Mouse (Mus musculus): ENCODE data around the gene Il4i1. TPM values are rescaled to one million over a fixed set of nuclear protein-coding genes. Genes with fewer than 3 reads are reported as not detected.

The Il4i1 gene
- polyA plus RNA-seq, 1 experiment = 71.7 TPM

GRCm38 (mm10) chr7:44821666-44822448 lies 5.7 kb downstream of the Il4i1 start:
- no peak for DNase-seq
- Histone ChIP-seq H3K27me3 (ENCODE audit: control insufficient read depth, insufficient read depth, low read length) (no peaks in the 10 kb centered on the region), H3K4me3 (ENCODE audit: control insufficient read depth, insufficient read depth, low read length) (no peak overlapping the region), H3K36me3 (ENCODE audit: control insufficient read depth, insufficient read depth, low read length) (no peaks in the 10 kb centered on the region; the same call in 1 of the 2 replicates), H3K27ac (ENCODE audit: control insufficient read depth, insufficient read depth, low read length) (no peak overlapping the region), H3K4me1 (replicated peaks; ENCODE audit: control insufficient read depth, insufficient read depth, low read length) (peaks cover 24% of the 10 kb centered on the region)
- 86% methylated on average over 7 of the region's 7 CpGs for WGBS
- TF ChIP-seq POLR2A (IDR thresholded peaks at IDR 0.05; ENCODE audit: control insufficient read depth, extremely low read depth, insufficient read depth, low read length, poor library complexity) (no peak), CTCF (IDR thresholded peaks at IDR 0.05; ENCODE audit: borderline replicate concordance, control insufficient read depth, extremely low read depth, insufficient read depth, low read length, poor library complexity) (no peak)

GRCm38 (mm10) chr7:44823409-44823808 lies 7.2 kb downstream of the Il4i1 start:
- H3K36me3 ChIP-seq (ENCODE audit: control insufficient read depth, insufficient read depth, low read length) = no peaks in the 10 kb centered on the region; the same call in 1 of the 2 replicates
- H3K4me3 ChIP-seq (ENCODE audit: control insufficient read depth, insufficient read depth, low read length) = no peak overlapping the region
- 66% methylated on average over 7 of the region's 7 CpGs for WGBS
- no peak for DNase-seq
- peaks cover 15% of the 10 kb centered on the region for H3K4me1 ChIP-seq (replicated peaks; ENCODE audit: control insufficient read depth, insufficient read depth, low read length)
- no peaks in the 10 kb centered on the region for H3K27me3 ChIP-seq (ENCODE audit: control insufficient read depth, insufficient read depth, low read length)
- TF ChIP-seq POLR2A (IDR thresholded peaks at IDR 0.05; ENCODE audit: control insufficient read depth, extremely low read depth, insufficient read depth, low read length, poor library complexity) (no peak), CTCF (IDR thresholded peaks at IDR 0.05; ENCODE audit: borderline replicate concordance, control insufficient read depth, extremely low read depth, insufficient read depth, low read length, poor library complexity) (no peak)
- H3K27ac ChIP-seq (ENCODE audit: control insufficient read depth, insufficient read depth, low read length) = no peak overlapping the region

DNA sequence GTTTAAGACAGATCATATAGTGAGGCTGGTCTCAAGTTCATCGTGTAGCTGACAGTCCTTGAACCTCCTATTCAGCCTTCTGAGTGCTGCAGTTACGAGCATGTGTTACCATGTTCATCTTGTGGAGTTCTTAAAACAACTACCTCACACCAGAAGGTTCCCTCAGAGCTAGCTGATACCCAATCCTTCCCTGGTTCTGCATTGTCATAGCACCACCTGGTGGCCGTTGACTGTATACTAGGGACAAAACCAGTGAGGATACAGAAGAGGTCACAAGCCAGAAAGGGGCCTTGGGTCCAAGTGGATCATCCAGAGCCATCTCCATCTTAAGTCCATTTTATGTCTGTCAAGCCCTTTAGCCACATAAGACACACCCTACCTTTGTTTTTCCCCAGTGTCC lies 8.7 kb downstream of the Il4i1 start:
- no peaks in the 10 kb centered on the region for H3K27me3 ChIP-seq (ENCODE audit: control insufficient read depth, insufficient read depth, low read length)
- TF ChIP-seq CTCF (IDR thresholded peaks at IDR 0.05; ENCODE audit: borderline replicate concordance, control insufficient read depth, extremely low read depth, insufficient read depth, low read length, poor library complexity) (no peak), POLR2A (IDR thresholded peaks at IDR 0.05; ENCODE audit: control insufficient read depth, extremely low read depth, insufficient read depth, low read length, poor library complexity) (no peak)
- peaks cover 14% of the 10 kb centered on the region for H3K36me3 ChIP-seq (ENCODE audit: control insufficient read depth, insufficient read depth, low read length)
- peak; percentile 80 for DNase-seq
- WGBS = 6% methylated on average over 3 of the region's 3 CpGs
- no peak overlapping the region for H3K27ac ChIP-seq (ENCODE audit: control insufficient read depth, insufficient read depth, low read length)
- H3K4me3 ChIP-seq (ENCODE audit: control insufficient read depth, insufficient read depth, low read length) = no peak overlapping the region
- peaks cover 5% of the 10 kb centered on the region for H3K4me1 ChIP-seq (replicated peaks; ENCODE audit: control insufficient read depth, insufficient read depth, low read length)

DNA sequence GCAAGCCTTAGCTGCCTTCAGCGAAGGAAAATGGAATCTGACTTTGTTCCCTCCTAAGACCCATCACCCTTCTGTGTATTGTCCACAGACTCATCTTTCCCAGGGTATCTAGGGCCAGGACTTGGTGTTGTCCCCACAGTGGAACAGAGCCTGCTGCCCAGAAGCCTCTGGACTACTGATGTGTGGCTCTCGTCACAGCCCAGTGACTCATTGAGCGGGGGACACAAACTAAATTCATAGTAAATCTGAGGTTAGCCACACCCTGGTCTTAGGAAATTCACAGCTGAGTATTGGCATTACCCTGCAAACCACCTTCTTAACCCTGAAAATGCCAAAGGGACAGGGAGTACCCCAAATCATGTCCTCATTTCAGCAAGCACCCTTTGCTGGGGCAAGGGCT lies 10.6 kb downstream of the Il4i1 start:
- H3K27ac ChIP-seq (ENCODE audit: control insufficient read depth, insufficient read depth, low read length) = no peak overlapping the region
- H3K4me1 ChIP-seq (replicated peaks; ENCODE audit: control insufficient read depth, insufficient read depth, low read length) = peaks cover 3% of the 10 kb centered on the region
- H3K36me3 ChIP-seq (ENCODE audit: control insufficient read depth, insufficient read depth, low read length) = peaks cover 31% of the 10 kb centered on the region

GRCm38 (mm10) chr7:44828706-44829105 lies 12.5 kb downstream of the Il4i1 start:
- H3K36me3 ChIP-seq (ENCODE audit: control insufficient read depth, insufficient read depth, low read length) = peaks cover 31% of the 10 kb centered on the region
- no peak overlapping the region for H3K27ac ChIP-seq (ENCODE audit: control insufficient read depth, insufficient read depth, low read length)
- 85% methylated on average over 5 of the region's 5 CpGs for WGBS
- DNase-seq = no peak
- TF ChIP-seq POLR2A (IDR thresholded peaks at IDR 0.05; ENCODE audit: control insufficient read depth, extremely low read depth, insufficient read depth, low read length, poor library complexity) = no peak
- no peak for TF ChIP-seq CTCF (IDR thresholded peaks at IDR 0.05; ENCODE audit: borderline replicate concordance, control insufficient read depth, extremely low read depth, insufficient read depth, low read length, poor library complexity)
- H3K27me3 ChIP-seq (ENCODE audit: control insufficient read depth, insufficient read depth, low read length) = no peaks in the 10 kb centered on the region
- no peak overlapping the region for H3K4me3 ChIP-seq (ENCODE audit: control insufficient read depth, insufficient read depth, low read length)
- peaks cover 3% of the 10 kb centered on the region for H3K4me1 ChIP-seq (replicated peaks; ENCODE audit: control insufficient read depth, insufficient read depth, low read length)

More for the DNA sequence above, 10.6 kb downstream of the Il4i1 start:
- Histone ChIP-seq H3K4me3 (ENCODE audit: control insufficient read depth, insufficient read depth, low read length) (no peak overlapping the region), H3K27me3 (ENCODE audit: control insufficient read depth, insufficient read depth, low read length) (no peaks in the 10 kb centered on the region)
- no peak for DNase-seq
- WGBS = 91% methylated on average over 3 of the region's 3 CpGs
- no peak for TF ChIP-seq CTCF (IDR thresholded peaks at IDR 0.05; ENCODE audit: borderline replicate concordance, control insufficient read depth, extremely low read depth, insufficient read depth, low read length, poor library complexity)

DNA sequence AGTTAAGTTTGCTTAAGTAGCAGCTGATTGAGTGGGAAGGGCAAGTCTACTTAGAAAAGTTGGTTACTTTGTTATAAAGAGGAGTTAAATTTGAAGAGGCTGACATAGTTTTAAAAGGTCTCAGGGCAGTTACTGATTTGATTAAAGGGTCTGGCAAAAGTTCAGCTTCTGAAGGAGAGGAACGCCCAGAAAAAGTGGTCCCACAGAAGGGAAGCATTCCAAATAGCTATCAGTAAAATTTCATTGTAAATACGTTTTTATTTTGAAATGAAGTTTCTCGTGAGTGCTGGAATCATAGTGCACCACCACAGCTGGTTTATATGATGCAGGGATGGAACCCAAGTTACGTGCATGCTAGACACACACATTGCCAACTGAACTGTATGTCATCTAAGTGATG lies 16.6 kb downstream of the Il4i1 start:
- no peak for DNase-seq
- 92% methylated on average over 4 of the region's 4 CpGs for WGBS
- H3K27ac ChIP-seq (ENCODE audit: control insufficient read depth, insufficient read depth, low read length) = no peak overlapping the region
- H3K36me3 ChIP-seq (ENCODE audit: control insufficient read depth, insufficient read depth, low read length) = peaks cover 31% of the 10 kb centered on the region
- H3K27me3 ChIP-seq (ENCODE audit: control insufficient read depth, insufficient read depth, low read length) = no peaks in the 10 kb centered on the region
- TF ChIP-seq CTCF (IDR thresholded peaks at IDR 0.05; ENCODE audit: borderline replicate concordance, control insufficient read depth, extremely low read depth, insufficient read depth, low read length, poor library complexity) = no peak
- no peak for TF ChIP-seq POLR2A (IDR thresholded peaks at IDR 0.05; ENCODE audit: control insufficient read depth, extremely low read depth, insufficient read depth, low read length, poor library complexity)
- H3K4me1 ChIP-seq (replicated peaks; ENCODE audit: control insufficient read depth, insufficient read depth, low read length) = no peaks in the 10 kb centered on the region; the same call in 1 of the 2 replicates
- no peak overlapping the region for H3K4me3 ChIP-seq (ENCODE audit: control insufficient read depth, insufficient read depth, low read length)
